Mouse (Mus musculus) T-helper 17 cell (primary cell): Measurements from ENCODE around the gene Barx1.

Experiments
- in situ Hi-C, 2 experiments: fragments of 300-600 bp; cut with MboI, MseI; formaldehyde crosslinking; loops; 1 replicate in 1 of 2; 2 replicates in 1 of 2; pipeline ENCODE4 v1.15.1; 2025; ENCODE audit warnings: high pct_unique_total_duplicates in 2 of 2

Barx1 gene

DNA sequence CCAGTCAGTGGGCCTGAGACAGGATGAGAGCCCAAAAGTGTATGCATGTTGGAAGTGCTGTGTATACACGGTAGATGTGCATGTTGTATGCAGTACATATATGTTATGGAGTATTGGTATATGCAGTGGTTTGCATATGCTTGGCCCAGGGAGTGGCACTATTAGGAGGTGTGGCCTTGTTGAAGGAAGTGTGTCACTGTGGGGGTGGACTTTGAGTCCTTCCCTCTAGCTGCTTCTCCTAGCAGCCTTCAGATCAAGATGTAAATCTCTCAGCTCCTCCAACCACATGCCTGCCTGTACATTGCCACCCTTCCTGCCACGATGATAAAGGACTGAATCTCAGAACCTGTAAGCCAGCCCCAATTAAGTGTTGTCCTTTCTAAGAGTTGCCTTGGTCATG is 49.9 kb downstream of the Barx1 start:
- in situ Hi-C loops, result no loop called here

DNA sequence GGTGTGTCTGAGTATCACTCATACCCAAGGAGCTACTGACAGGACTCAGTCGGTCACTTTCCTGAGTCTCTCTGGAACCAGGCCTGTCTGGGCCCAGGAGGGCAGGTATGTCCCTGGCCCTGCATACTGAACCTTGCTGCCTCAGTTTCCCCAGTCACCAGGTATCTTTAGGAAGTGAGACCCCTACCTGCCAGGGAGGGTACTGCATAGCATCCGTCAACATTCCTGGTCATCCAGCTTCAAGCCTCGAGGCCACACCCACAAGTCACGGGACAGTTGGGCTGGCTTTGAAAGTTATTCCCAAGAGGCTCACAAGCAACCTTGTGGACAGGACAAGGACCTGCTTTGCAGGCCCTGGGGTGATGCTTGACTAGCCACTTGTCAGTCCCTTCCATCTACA is 53.3 kb downstream of the Barx1 start:
- in situ Hi-C loops, result no loop called here
